Mouse (Mus musculus) CD4-positive, CD25-positive, alpha-beta regulatory T cell (primary cell): ENCODE results near the gene 1810009J06Rik. TPM values are rescaled to one million over a fixed set of nuclear protein-coding genes. Genes with fewer than 3 reads are reported as not detected.

Experiments used
- polyA plus RNA-seq: library from polyadenylated mRNA; unstranded; fragments of 100-300 nt; shearing (Covaris generic); gene quantifications from one replicate; pipeline ENCODE4 v1.2.1, GENCODE M21; 2017

The 1810009J06Rik gene
- not detected for polyA plus RNA-seq

DNA sequence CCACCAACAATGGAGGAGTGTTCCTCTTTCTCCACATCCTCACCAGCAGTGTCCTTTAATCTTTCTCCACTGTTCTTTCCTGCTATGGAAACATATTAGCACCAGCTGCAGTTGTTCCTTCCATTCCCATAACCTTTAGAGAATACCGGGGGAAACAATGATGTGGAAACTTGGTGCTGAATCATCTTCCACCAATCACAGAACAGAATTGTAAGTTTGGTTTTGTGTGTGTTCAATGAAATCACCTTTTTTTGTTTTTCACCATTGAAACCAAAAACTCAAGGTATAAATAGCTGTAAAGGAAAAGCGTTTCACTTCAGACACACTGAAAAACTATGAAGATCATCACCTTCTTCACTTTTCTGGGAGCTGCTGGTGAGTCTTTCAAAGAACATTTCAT lies at the start of gene 1810009J06Rik:
TSS of gene 1810009J06Rik (plus strand) at position 301 of the 400 bp plus-strand sequence.

DNA sequence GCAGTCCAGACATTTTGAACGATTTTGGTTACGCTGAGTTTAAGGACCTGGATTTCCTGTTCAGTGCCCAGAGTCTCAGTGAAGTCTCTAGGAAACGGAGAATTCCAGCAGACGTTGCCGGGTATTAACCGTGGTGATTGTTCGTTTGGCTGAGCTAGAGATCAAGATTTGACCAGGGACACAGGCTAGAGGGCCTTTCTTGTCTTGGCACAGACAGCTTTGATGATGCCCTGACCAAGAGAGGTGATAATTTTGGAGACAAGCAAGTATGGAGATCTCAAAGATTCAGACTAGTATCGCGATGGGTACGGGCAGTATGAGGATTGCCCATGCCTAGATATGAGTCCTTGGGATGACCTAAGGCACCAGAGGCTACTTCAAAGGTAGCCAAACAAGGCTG lies 24.1 kb upstream of the 1810009J06Rik start, which contains the start of gene 1700074P13Rik:
TSS of gene 1700074P13Rik (minus strand) at position 101 of the 400 bp plus-strand sequence.

DNA sequence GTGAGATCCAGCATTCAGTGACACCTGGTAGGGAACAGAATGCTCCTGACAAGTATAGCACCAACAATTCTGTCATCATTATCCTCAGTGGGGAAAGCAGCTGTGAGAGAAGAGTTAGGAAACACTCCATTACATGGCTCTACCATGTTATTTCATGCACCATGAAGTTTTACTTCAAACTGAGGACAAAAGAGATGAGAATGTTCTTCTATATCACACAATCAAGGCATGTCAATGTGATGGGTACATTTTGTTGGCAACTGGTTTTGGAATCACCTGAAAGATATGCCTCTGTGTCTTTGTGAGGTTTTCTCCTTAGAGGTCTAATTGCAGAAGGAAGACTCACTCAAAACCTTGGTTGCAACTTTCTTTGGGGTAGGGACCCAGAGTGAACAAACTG lies 12.8 kb upstream of the 1810009J06Rik start, which contains the start of gene Gm4744:
TSS of gene Gm4744 (minus strand) at position 101 of the 400 bp plus-strand sequence.

DNA sequence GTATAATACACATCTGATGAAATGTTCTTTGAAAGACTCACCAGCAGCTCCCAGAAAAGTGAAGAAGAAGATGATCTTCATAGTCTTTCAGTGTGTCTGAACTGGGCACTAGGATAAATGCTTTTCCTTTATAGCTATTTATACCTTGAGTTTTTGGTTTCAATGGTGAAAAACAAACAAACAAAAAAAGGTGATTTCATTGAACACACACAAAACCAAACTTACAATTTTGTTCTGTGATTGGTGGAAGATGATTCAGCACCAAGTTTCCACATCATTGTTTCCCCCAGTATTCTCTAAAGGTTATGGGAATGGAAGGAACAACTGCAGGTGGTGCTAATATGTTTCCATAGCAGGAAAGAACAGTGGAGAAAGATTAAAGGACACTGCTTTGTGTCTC lies 34.8 kb downstream of the 1810009J06Rik start, which contains the start of gene Gm2663:
TSS of gene Gm2663 (minus strand) at position 101 of the 400 bp plus-strand sequence.

Other genes starting within 250 kb of the 1810009J06Rik start
- gene Moxd2, start 77.3 kb upstream of the 1810009J06Rik start, polyA plus RNA-seq = 0.19 TPM
- not detected for gene Prss58, start 64.4 kb upstream of the 1810009J06Rik start, polyA plus RNA-seq
- gene 1700074P13Rik, start 24.2 kb upstream of the 1810009J06Rik start, polyA plus RNA-seq = not detected
- not detected for gene Gm4744, start 12.9 kb upstream of the 1810009J06Rik start, polyA plus RNA-seq
- 0.77 TPM for gene Gm2663, start 34.7 kb downstream of the 1810009J06Rik start, polyA plus RNA-seq
- gene 2210010C04Rik, start 70.8 kb downstream of the 1810009J06Rik start, polyA plus RNA-seq = 0.08 TPM